Mouse (Mus musculus) heart, embryonic 14.5 days (tissue): ENCODE results near the gene Syt8. TPM values are rescaled to one million over a fixed set of nuclear protein-coding genes. Genes with fewer than 3 reads are reported as not detected.
A peak's percentile ranks its signal among the peaks of the same experiment; 100 is the strongest.

ENCODE experiments used
- ATAC-seq: fragments of 200-750 bp; cut with Nextera tagmentation; 2 replicates; pipeline ENCODE4 v1.8.0; 2017; ENCODE audit warnings: low read depth, moderate TSS enrichment; ENCODE audit not compliant: insufficient number of reproducible peaks, insufficient read depth, low FRiP score
- H3K27ac ChIP-seq, 2 experiments: fragments of 200-500 bp in 1 of 2; fragments of 300-500 bp in 1 of 2; sonication (generic) in 1 of 2; replicated peaks in 1 of 2; 2 replicates each; pipeline ENCODE4 v1.5.1; 2012 to 2014; ENCODE audit warnings: low read depth in 2 of 2, low read length in 2 of 2, control low read depth in 1 of 2, mild to moderate bottlenecking in 1 of 2, mixed read lengths in 1 of 2; ENCODE audit not compliant: control insufficient read depth in 1 of 2, insufficient read depth in 1 of 2
- H3K27me3 ChIP-seq: fragments of 300-500 bp; sonication (generic); 2 replicates; pipeline ENCODE4 v1.6.1; 2014; ENCODE audit warnings: mild to moderate bottlenecking, low read length, control low read depth; ENCODE audit not compliant: control insufficient read depth, insufficient read depth
- H3K36me3 ChIP-seq: fragments of 300-500 bp; sonication (generic); 2 replicates; pipeline ENCODE4 v1.6.1; 2014; ENCODE audit warnings: mild to moderate bottlenecking, control low read depth, low read length, mixed read lengths; ENCODE audit not compliant: control insufficient read depth, insufficient read depth
- H3K4me1 ChIP-seq, 2 experiments: fragments of 200-500 bp in 1 of 2; fragments of 300-500 bp in 1 of 2; sonication (generic) in 1 of 2; 2 replicates each; pipeline ENCODE4 v1.6.1; 2012 to 2014; ENCODE audit warnings: low read length in 2 of 2, control low read depth in 1 of 2, mixed read lengths in 1 of 2; ENCODE audit not compliant: control insufficient read depth in 2 of 2, insufficient read depth in 2 of 2
- H3K4me2 ChIP-seq: fragments of 300-500 bp; sonication (generic); 2 replicates; pipeline ENCODE4 v1.6.1; 2014; ENCODE audit warnings: mild to moderate bottlenecking, low read length
- H3K4me3 ChIP-seq, 2 experiments: fragments of 200-500 bp in 1 of 2; fragments of 300-500 bp in 1 of 2; sonication (generic) in 1 of 2; 2 replicates each; pipeline ENCODE4 v1.5.1; 2012 to 2014; ENCODE audit warnings: low read length in 2 of 2, mild to moderate bottlenecking in 2 of 2, control low read depth in 1 of 2, low read depth in 1 of 2, moderate library complexity in 1 of 2; ENCODE audit not compliant: control insufficient read depth in 1 of 2, insufficient read depth in 1 of 2
- H3K9ac ChIP-seq: fragments of 300-500 bp; sonication (generic); 2 replicates; pipeline ENCODE4 v1.6.1; 2014; ENCODE audit warnings: mild to moderate bottlenecking, low read length
- H3K9me3 ChIP-seq: fragments of 300-500 bp; sonication (generic); 2 replicates; pipeline ENCODE4 v1.6.1; 2016; ENCODE audit warnings: low read length, control low read depth; ENCODE audit not compliant: control insufficient read depth
- WGBS: fragments of 180-500 bp; shearing (Covaris S2); extraction: QIAGEN DNeasy Blood & Tissue Kit; methylation state at CpG from one replicate; pipeline ENCODE4 v1.1.7; 2014; 5-methylcytosine and 5-hydroxymethylcytosine counted together
- polyA plus RNA-seq: library from polyadenylated mRNA; unstranded; fragments of >200 nt; fragmentation: Nextera tagmentation; extraction: Ambion mirVana; gene quantifications from 2 replicates; pipeline ENCODE4 v1.2.1, GENCODE M21; 2014

The Syt8 gene
- polyA plus RNA-seq, 1 experiment from 2014 or later: not detected

DNA sequence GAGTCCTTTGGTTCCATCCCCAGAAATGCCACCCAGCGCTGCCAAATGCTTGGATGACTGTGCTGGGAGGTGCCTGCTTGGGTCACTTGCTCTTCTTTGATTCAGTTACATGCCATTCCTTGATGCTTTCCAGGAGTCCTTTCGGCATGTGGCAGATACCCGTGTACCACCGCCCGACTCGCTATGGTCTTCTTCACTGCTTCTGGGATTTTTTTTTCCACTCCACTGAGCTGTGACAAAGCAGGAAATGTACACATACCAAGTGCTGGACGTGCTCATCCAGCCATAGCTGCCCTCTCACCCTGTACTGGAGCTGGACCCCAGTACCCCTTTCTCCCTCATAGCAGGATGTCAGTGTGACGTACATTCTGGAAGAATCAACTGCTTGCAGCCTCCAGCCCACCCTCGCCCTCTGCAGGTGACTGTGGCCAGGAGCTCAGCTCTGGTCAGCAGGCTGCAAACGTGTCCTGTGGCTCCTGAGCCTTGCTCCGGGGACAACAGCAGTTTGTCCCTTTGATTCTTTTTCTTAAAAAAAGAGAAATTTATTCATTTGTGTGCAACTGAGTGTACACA lies 8.9 kb upstream of the Syt8 start:
- ATAC-seq: no peak
- WGBS: 52% methylated on average over 11 of the region's 11 CpGs
- Histone ChIP-seq H3K4me2 (no peak overlapping the region), H3K36me3 (no peaks in the 10 kb centered on the region), H3K4me1 (peaks cover 11 to 23% of the 10 kb centered on the region in 2 experiments), H3K9me3 (no peaks in the 10 kb centered on the region), H3K4me3 (no peak overlapping the region), H3K27me3 (no peaks in the 10 kb centered on the region), H3K27ac (no peak overlapping the region), H3K9ac (no peak overlapping the region)

DNA sequence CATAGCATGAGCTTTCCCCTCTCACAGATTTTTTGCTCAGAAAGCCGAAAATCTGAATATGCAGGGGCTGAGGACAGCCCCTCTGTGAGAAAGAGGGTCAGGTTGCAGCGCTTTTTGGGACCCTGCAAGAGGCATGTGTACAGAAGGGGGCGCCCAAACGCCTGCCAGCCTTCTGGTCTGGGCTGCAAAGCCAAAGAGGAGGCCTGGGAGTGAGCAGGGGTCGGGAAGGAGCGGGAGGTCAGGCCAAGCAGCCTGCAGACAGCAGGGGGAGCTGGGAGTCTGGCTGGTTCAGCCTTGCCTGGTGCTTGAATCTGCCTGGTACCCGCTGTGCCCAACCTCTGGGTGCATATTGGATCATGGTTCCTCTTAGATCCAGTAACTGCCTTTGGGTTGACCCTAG lies 6.4 kb upstream of the Syt8 start:
- H3K4me3 ChIP-seq: no peak overlapping the region
- ATAC-seq: no peak
- no peak overlapping the region for H3K27ac ChIP-seq
- no peak overlapping the region for H3K4me2 ChIP-seq
- H3K4me1 ChIP-seq: peaks cover 11 to 29% of the 10 kb centered on the region in 2 experiments
- H3K9ac ChIP-seq: no peak overlapping the region
- H3K27me3 ChIP-seq: no peaks in the 10 kb centered on the region
- H3K36me3 ChIP-seq: no peaks in the 10 kb centered on the region
- H3K9me3 ChIP-seq: no peaks in the 10 kb centered on the region
- 10% methylated on average over 7 of the region's 7 CpGs for WGBS

- peak; percentile 54 for ATAC-seq
- Histone ChIP-seq H3K9ac (no peak overlapping the region), H3K27ac (peak overlapping the region in 1 of 2 experiments; percentile 53; a peak in 2 of 4 replicates), H3K9me3 (no peaks in the 10 kb centered on the region), H3K36me3 (no peaks in the 10 kb centered on the region), H3K4me1 (peaks cover 23 to 41% of the 10 kb centered on the region in 2 experiments), H3K4me2 (no peak overlapping the region), H3K4me3 (no peak overlapping the region), H3K27me3 (no peaks in the 10 kb centered on the region)
- 38% methylated on average over 12 of the region's 12 CpGs for WGBS
These were observed 4.4 kb upstream of the Syt8 start for GRCm38 (mm10) chr7:142430160-142430678.

- no peaks in the 10 kb centered on the region for H3K36me3 ChIP-seq
- H3K4me1 ChIP-seq: peaks cover 25 to 38% of the 10 kb centered on the region in 2 experiments
- H3K27ac ChIP-seq: peak overlapping the region in 1 of 2 experiments; percentile 53; a peak in 1 of 4 replicates
- no peaks in the 10 kb centered on the region for H3K27me3 ChIP-seq
- H3K9me3 ChIP-seq: no peaks in the 10 kb centered on the region
- ATAC-seq: no peak
- 94% methylated on average over 14 of the region's 14 CpGs for WGBS
- no peak overlapping the region for H3K4me2 ChIP-seq
- no peak overlapping the region for H3K9ac ChIP-seq
- H3K4me3 ChIP-seq: no peak overlapping the region
These were observed 3.5 kb upstream of the Syt8 start for GRCm38 (mm10) chr7:142431106-142431505.

DNA sequence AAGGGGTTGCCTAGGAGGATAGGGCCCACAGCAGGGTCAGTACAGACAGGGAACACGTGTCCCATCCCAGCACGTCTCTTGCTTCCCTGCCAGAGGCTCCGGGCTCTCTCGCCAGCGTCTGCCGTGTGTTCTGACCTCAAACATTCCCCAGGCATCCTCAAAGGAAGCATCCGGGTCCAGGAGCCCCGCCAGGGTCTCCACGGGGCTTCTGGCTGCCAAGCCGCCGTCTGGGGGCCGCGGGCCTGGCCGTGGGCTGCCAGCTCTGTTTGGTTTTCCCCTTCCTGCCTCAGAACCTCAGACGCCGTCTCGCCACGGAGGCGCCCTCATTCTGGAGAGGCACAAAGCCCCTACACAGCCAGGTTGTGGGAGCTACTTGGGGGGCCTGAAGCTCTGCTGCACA lies 1.0 kb upstream of the Syt8 start:
- peaks cover 25 to 29% of the 10 kb centered on the region in 2 experiments for H3K4me1 ChIP-seq
- ATAC-seq: no peak

GRCm38 (mm10) chr7:142435524-142435923 lies 874 bp downstream of the Syt8 start:
- WGBS: 11% methylated on average over 4 of the region's 4 CpGs
- ATAC-seq: no peak
- H3K27me3 ChIP-seq: no peaks in the 10 kb centered on the region

More for the DNA sequence above, 1.0 kb upstream of the Syt8 start:
- Histone ChIP-seq H3K36me3 (no peaks in the 10 kb centered on the region), H3K4me3 (no peak overlapping the region), H3K4me2 (no peak overlapping the region), H3K27me3 (no peaks in the 10 kb centered on the region), H3K9ac (0 out of 2 replicates have a peak overlapping the region, but pooled peaks have one; percentile 0), H3K9me3 (no peaks in the 10 kb centered on the region), H3K27ac (peak overlapping the region; percentile 29 to 60; a peak in 3 of 4 replicates)
- WGBS: 25% methylated on average over 19 of the region's 19 CpGs

DNA sequence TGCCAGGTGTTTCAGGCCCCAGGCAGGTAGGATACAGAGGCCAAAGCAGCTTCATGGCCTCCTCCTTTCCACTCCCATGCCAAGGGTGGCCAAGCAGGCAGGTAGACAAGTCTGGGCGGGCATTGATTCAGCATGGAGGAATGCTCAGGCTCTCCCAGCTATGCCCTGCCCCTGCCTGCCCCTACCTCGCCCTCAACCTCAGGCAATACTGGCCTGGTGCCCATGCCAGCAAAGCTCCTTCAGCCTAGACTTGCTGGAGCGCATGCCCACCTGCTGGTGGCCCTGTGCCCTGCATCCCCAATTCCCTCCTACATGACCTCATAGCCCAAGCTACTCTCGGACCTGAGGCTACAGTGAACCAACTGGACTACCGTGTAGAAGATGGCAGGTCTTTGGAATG lies 2.7 kb downstream of the Syt8 start:
- ATAC-seq: no peak
- no peaks in the 10 kb centered on the region for H3K27me3 ChIP-seq
- H3K9me3 ChIP-seq: no peaks in the 10 kb centered on the region
- H3K4me1 ChIP-seq: peaks cover 32 to 33% of the 10 kb centered on the region in 2 experiments
- H3K4me3 ChIP-seq: no peak overlapping the region
- no peak overlapping the region for H3K9ac ChIP-seq
- no peak overlapping the region for H3K4me2 ChIP-seq
- 84% methylated on average over 5 of the region's 5 CpGs for WGBS
- H3K27ac ChIP-seq: no peak overlapping the region
- H3K36me3 ChIP-seq: no peaks in the 10 kb centered on the region

More at GRCm38 (mm10) chr7:142435524-142435923, 874 bp downstream of the Syt8 start:
- Histone ChIP-seq H3K36me3 (no peaks in the 10 kb centered on the region), H3K4me1 (peaks cover 15 to 23% of the 10 kb centered on the region in 2 experiments), H3K9me3 (no peaks in the 10 kb centered on the region), H3K4me2 (no peak overlapping the region), H3K27ac (peak overlapping the region in 1 of 2 experiments; percentile 34; a peak in 3 of 4 replicates), H3K9ac (no peak overlapping the region), H3K4me3 (no peak overlapping the region)
